Mouse (Mus musculus) neural tube, embryonic 10.5 days (tissue): Measurements from ENCODE around the gene Gm8890.
"Not testable (repeated sequence)": the region's sequence is repeated elsewhere in the genome, so short reads cannot be mapped to it uniquely, and the experiment has no call there.

Experiments used
- DNase-seq: peaks from one replicate; pipeline ENCODE4 v3.0.0-alpha.2; 2017; ENCODE audit warnings: low spot score; ENCODE audit errors: extremely low spot score

Gm8890 gene

GRCm38 (mm10) chr5:11255733-11256132, at the start of gene Gm8890:
Gene Gm8890, plus strand, starts transcription at chr5:11256033.
- not testable (repeated sequence) for DNase-seq

GRCm38 (mm10) chr5:11256221-11256620, 388 bp downstream of the Gm8890 start:
- not testable (repeated sequence) for DNase-seq
